Mouse (Mus musculus) testis, adult 2 months (tissue): ENCODE results near the gene Plek. TPM values are rescaled to one million over a fixed set of nuclear protein-coding genes. Genes with fewer than 3 reads are reported as not detected.

Experiments
- H3K27ac ChIP-seq: fragments of 200-500 bp; 2 replicates; pipeline ENCODE4 v1.5.1; 2012; ENCODE audit warnings: low read depth, low read length; ENCODE audit not compliant: control insufficient read depth, insufficient read depth
- H3K27me3 ChIP-seq: fragments of 200-500 bp; 2 replicates; pipeline ENCODE4 v1.6.1; 2012; ENCODE audit warnings: mild to moderate bottlenecking, low read length, moderate library complexity; ENCODE audit not compliant: control insufficient read depth, insufficient read depth
- H3K36me3 ChIP-seq: fragments of 200-500 bp; 2 replicates; pipeline ENCODE4 v1.6.1; 2012; ENCODE audit warnings: mild to moderate bottlenecking, low read length; ENCODE audit not compliant: control insufficient read depth, insufficient read depth
- H3K4me1 ChIP-seq: fragments of 200-500 bp; 2 replicates; pipeline ENCODE4 v1.6.1; 2012; ENCODE audit warnings: low read length; ENCODE audit not compliant: control insufficient read depth, insufficient read depth
- H3K4me3 ChIP-seq: fragments of 200-500 bp; 2 replicates; pipeline ENCODE4 v1.5.1; 2012; ENCODE audit warnings: low read depth, mild to moderate bottlenecking, low read length, moderate library complexity, mixed read lengths; ENCODE audit not compliant: control insufficient read depth
- CTCF ChIP-seq: fragments of 200-500 bp; IDR thresholded peaks from 2 replicates; pipeline ENCODE4 v1.5.1; 2012; ENCODE audit warnings: low read depth, mild to moderate bottlenecking, inconsistent platforms, low read length, moderate library complexity; ENCODE audit not compliant: control insufficient read depth, insufficient read depth, insufficient replicate concordance
- POLR2A ChIP-seq: fragments of 200-500 bp; IDR thresholded peaks from 2 replicates; pipeline ENCODE4 v1.6.1; 2012; ENCODE audit warnings: low read depth, mild to moderate bottlenecking, inconsistent platforms, low read length, moderate library complexity; ENCODE audit not compliant: control insufficient read depth
- polyA plus RNA-seq: library from polyadenylated mRNA; depleted of rRNA; stranded (reverse); fragments of >200 nt; gene quantifications from 2 replicates; pipeline ENCODE4 v1.2.3, GENCODE M21; 2012

Gene Plek
- polyA plus RNA-seq, 1 experiment: 0.21 TPM

GRCm38 (mm10) chr11:16956115-16956862, 95.9 kb downstream of the Plek start:
- TF ChIP-seq CTCF (no peak), POLR2A (no peak)
- no peaks in the 10 kb centered on the region for H3K27me3 ChIP-seq
- H3K27ac ChIP-seq: no peak overlapping the region
- no peak overlapping the region for H3K4me3 ChIP-seq
- H3K36me3 ChIP-seq: no peaks in the 10 kb centered on the region
- peaks cover 4% of the 10 kb centered on the region; the same call in 1 of the 2 replicates for H3K4me1 ChIP-seq

DNA sequence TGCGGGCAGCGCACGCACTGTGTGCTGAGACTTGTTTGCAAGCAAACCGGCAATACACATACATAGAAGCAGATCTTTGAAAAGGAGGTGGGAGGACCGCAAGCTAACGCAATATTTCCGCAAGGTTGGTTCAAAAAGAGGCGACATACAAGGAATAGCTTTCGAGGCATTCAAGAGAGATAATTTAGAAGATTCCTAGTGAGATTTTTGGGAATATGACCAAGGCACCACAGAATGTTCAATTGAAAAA, 100.5 kb downstream of the Plek start:
- no peaks in the 10 kb centered on the region for H3K27me3 ChIP-seq
- no peaks in the 10 kb centered on the region for H3K36me3 ChIP-seq
- peaks cover 5% of the 10 kb centered on the region; the same call in 1 of the 2 replicates for H3K4me1 ChIP-seq
- H3K4me3 ChIP-seq: peak overlapping the region; percentile 99
- no peak for TF ChIP-seq POLR2A
- no peak for TF ChIP-seq CTCF
- no peak overlapping the region for H3K27ac ChIP-seq

DNA sequence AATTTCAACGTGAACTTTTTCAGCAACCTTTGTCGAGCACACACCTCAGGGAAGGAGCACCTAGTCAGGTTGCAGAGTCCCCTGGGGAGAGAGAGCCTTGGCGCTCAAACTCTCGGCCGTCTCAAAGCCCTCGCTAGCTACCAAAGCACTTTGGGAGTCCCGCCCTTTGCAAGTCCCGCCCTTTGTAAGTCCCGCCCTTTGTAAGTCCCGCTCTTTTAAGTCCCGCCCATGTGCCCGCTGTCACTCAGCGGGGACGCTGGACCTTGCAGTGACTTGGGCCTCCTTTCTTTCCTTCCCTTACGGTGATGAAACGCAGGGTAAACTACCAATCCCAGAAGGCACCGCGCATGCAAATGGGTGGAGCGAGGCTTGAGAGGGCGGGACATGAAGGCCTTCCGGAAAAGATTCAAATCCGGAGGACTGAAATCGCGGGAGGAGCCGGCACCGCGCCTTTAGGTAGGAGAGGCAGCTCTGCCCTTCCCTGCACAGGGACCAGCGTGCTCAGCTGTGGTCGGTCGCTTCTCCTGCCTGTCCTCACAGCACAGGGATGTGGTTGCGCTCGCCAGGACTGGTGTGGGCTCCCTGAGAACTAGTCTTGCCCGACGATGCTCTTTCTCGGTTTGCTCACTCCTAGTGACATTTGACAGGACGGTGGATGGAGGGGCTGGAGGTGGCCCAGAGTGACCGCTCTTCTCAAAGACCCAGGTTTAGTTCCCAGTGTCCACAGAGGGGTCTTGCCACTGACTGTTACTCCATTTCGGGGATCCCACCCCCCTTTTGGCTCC, 101.0 kb downstream of the Plek start, which contains the start of gene Fbxo48:
Gene Fbxo48 (plus strand): TSS at position 400 of the 785 bp plus-strand sequence.
- peak within 1 kb of the TSS; percentile 99 for H3K4me3 ChIP-seq
- no peaks in the 10 kb centered on the region for H3K36me3 ChIP-seq
- H3K27ac ChIP-seq: no peak within 1 kb of the TSS
- H3K27me3 ChIP-seq: no peaks in the 10 kb centered on the region
- TF ChIP-seq CTCF (no peak), POLR2A (no peak; the same call in 1 of the 2 replicates)
- H3K4me1 ChIP-seq: peaks cover 5% of the 10 kb centered on the region; the same call in 1 of the 2 replicates

GRCm38 (mm10) chr11:16950226-16950975, 101.8 kb downstream of the Plek start:
- TF ChIP-seq CTCF (no peak), POLR2A (no peak)
- H3K4me1 ChIP-seq: peaks cover 5% of the 10 kb centered on the region; the same call in 1 of the 2 replicates
- no peaks in the 10 kb centered on the region for H3K36me3 ChIP-seq
- no peak overlapping the region for H3K27ac ChIP-seq
- peak overlapping the region; percentile 99 for H3K4me3 ChIP-seq
- H3K27me3 ChIP-seq: no peaks in the 10 kb centered on the region

GRCm38 (mm10) chr11:16948756-16949155, 103.4 kb downstream of the Plek start:
- TF ChIP-seq POLR2A (no peak), CTCF (no peak)
- no peaks in the 10 kb centered on the region for H3K36me3 ChIP-seq
- no peaks in the 10 kb centered on the region for H3K27me3 ChIP-seq
- H3K4me3 ChIP-seq: no peak overlapping the region
- H3K27ac ChIP-seq: no peak overlapping the region
- peaks cover 5% of the 10 kb centered on the region; the same call in 1 of the 2 replicates for H3K4me1 ChIP-seq

- no peak overlapping the region for H3K27ac ChIP-seq
- no peak overlapping the region for H3K4me3 ChIP-seq
- H3K36me3 ChIP-seq: no peaks in the 10 kb centered on the region
- TF ChIP-seq POLR2A (no peak), CTCF (no peak)
- H3K4me1 ChIP-seq: no peaks in the 10 kb centered on the region
- no peaks in the 10 kb centered on the region for H3K27me3 ChIP-seq
Observed at GRCm38 (mm10) chr11:16943016-16943415, 109.2 kb downstream of the Plek start.

GRCm38 (mm10) chr11:16941973-16942452, 110.2 kb downstream of the Plek start:
- H3K27me3 ChIP-seq: no peaks in the 10 kb centered on the region
- no peaks in the 10 kb centered on the region for H3K36me3 ChIP-seq
- TF ChIP-seq CTCF (no peak), POLR2A (no peak)

More at GRCm38 (mm10) chr11:16941973-16942452, 110.2 kb downstream of the Plek start:
- no peaks in the 10 kb centered on the region for H3K4me1 ChIP-seq
- no peak overlapping the region for H3K4me3 ChIP-seq
- no peak overlapping the region for H3K27ac ChIP-seq
